Mouse (Mus musculus): Measurements from ENCODE around the gene Abcb6.

DNA sequence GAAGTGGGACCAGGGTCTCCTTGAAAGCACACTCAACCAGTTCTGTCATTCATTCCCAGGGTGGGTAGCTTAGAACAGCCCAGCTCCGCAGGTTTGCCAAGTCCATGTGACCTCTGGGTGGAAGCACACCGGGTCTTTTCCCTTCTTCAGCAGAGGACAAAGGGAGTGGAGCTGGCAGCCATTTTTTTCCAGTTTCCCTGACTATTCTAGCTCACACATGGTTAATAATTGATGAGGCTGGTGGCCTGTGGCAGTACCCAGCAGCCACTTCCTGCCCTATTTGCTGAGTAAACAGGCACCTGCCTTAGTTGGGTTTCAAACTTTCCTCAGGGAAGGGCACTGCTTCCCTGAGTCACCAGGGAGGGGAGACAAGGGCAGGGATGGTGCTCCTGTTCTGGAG lies 34.2 kb upstream of the Abcb6 start:
- TF ChIP-seq CTCF (IDR thresholded peaks at IDR 0.05; ENCODE audit: low read depth, low read length) (no peak), TAL1 (conservative IDR thresholded peaks at IDR 0.05; ENCODE audit: low read depth, low read length) (no peak), GATA1 (IDR thresholded peaks at IDR 0.05; ENCODE audit: borderline replicate concordance, low read length) (no peak)

All from G1E (cell line).